Mouse (Mus musculus) adrenal gland, adult 18-20 months (tissue): ENCODE data around the gene Col7a1. TPM values are rescaled to one million over a fixed set of nuclear protein-coding genes. Genes with fewer than 3 reads are reported as not detected.

Experiments used
- DNase-seq, 2 experiments: peaks; one replicate each; pipeline ENCODE4 v3.0.0; 2021 to 2022; ENCODE audit warnings: low spot score in 2 of 2
- total RNA-seq, 2 experiments: library from RNA; stranded (reverse); gene quantifications; 1 replicate in 1 of 2; 2 replicates in 1 of 2; pipeline ENCODE4 v1.2.3; 2021

Gene Col7a1
- total RNA-seq, 2 experiments from 2014 or later = 6.4 to 7.5 TPM

GRCm38 (mm10) chr9:108983209-108983608, 29.8 kb downstream of the Col7a1 start:
- DNase-seq = no peak

- DNase-seq = no peak
Observed at GRCm38 (mm10) chr9:108985710-108986109, 32.3 kb downstream of the Col7a1 start, which contains the start of gene Ucn2. Gene Ucn2 (plus strand): TSS chr9:108986010.

- peak in 1 of 2 experiments; percentile 44 for DNase-seq
Observed at GRCm38 (mm10) chr9:108987704-108988350, 34.4 kb downstream of the Col7a1 start.

- DNase-seq = no peak
Observed at GRCm38 (mm10) chr9:108989802-108990461, 36.5 kb downstream of the Col7a1 start.

- no peak for DNase-seq
Observed at GRCm38 (mm10) chr9:108990462-108990820, 37.1 kb downstream of the Col7a1 start.

GRCm38 (mm10) chr9:108991428-108992084, 38.2 kb downstream of the Col7a1 start, which contains the start of gene Pfkfb4:
Gene Pfkfb4 (plus strand): TSS chr9:108991778.
- peak; percentile 82 to 83 for DNase-seq

GRCm38 (mm10) chr9:108992085-108992469, 38.7 kb downstream of the Col7a1 start:
- no peak for DNase-seq

GRCm38 (mm10) chr9:108992620-108993361, 39.4 kb downstream of the Col7a1 start:
- no peak for DNase-seq

- no peak for DNase-seq
Observed at GRCm38 (mm10) chr9:108996411-108996810, 43.0 kb downstream of the Col7a1 start.

GRCm38 (mm10) chr9:108998287-108999166, 45.1 kb downstream of the Col7a1 start:
- no peak for DNase-seq

- no peak for DNase-seq
Observed at GRCm38 (mm10) chr9:108999167-108999526, 45.8 kb downstream of the Col7a1 start.

GRCm38 (mm10) chr9:109000726-109001125, 47.3 kb downstream of the Col7a1 start:
- peak; percentile 60 to 64 for DNase-seq

GRCm38 (mm10) chr9:109003201-109003600, 49.8 kb downstream of the Col7a1 start:
- peak; percentile 41 to 58 for DNase-seq

GRCm38 (mm10) chr9:109007025-109007780, 53.8 kb downstream of the Col7a1 start:
- DNase-seq = no peak

- no peak for DNase-seq
Observed at GRCm38 (mm10) chr9:109008081-109008480, 54.7 kb downstream of the Col7a1 start.

- DNase-seq = no peak
Observed at GRCm38 (mm10) chr9:109008994-109009635, 55.7 kb downstream of the Col7a1 start.

GRCm38 (mm10) chr9:109009636-109010315, 56.4 kb downstream of the Col7a1 start:
- no peak for DNase-seq

GRCm38 (mm10) chr9:109010316-109010690, 56.9 kb downstream of the Col7a1 start:
- no peak for DNase-seq

GRCm38 (mm10) chr9:109015397-109015796, 62.0 kb downstream of the Col7a1 start:
- no peak for DNase-seq
